Mouse (Mus musculus) neural tube, embryonic 11.5 days (tissue): ENCODE results near the gene Hmgn3. TPM values are rescaled to one million over a fixed set of nuclear protein-coding genes. Genes with fewer than 3 reads are reported as not detected.

Experiments used
- ATAC-seq: fragments of 200-750 bp; cut with Nextera tagmentation; 2 replicates; pipeline ENCODE4 v1.8.0; 2017; ENCODE audit warnings: moderate number of reproducible peaks, mild to moderate bottlenecking, moderate TSS enrichment, moderate library complexity; ENCODE audit not compliant: insufficient read depth, low FRiP score, low TSS enrichment
- DNase-seq: peaks from one replicate; pipeline ENCODE4 v3.0.0-alpha.2; 2015; ENCODE audit warnings: low spot score
- H3K27ac ChIP-seq: fragments of 300-500 bp; sonication (generic); 2 replicates; pipeline ENCODE4 v1.5.1; 2014; ENCODE audit warnings: low read depth, mild to moderate bottlenecking, low read length
- H3K27me3 ChIP-seq: fragments of 300-500 bp; sonication (generic); 2 replicates; pipeline ENCODE4 v1.6.1; 2014; ENCODE audit warnings: mild to moderate bottlenecking, low read length, mixed read lengths; ENCODE audit not compliant: control insufficient read depth, insufficient read depth
- H3K36me3 ChIP-seq: fragments of 300-500 bp; sonication (generic); 2 replicates; pipeline ENCODE4 v1.6.1; 2014; ENCODE audit warnings: mild to moderate bottlenecking, low read length, moderate library complexity, mixed read lengths; ENCODE audit not compliant: control insufficient read depth, insufficient read depth
- H3K4me1 ChIP-seq: fragments of 300-500 bp; sonication (generic); 2 replicates; pipeline ENCODE4 v1.6.1; 2014; ENCODE audit warnings: low read length, mixed read lengths; ENCODE audit not compliant: control insufficient read depth, insufficient read depth
- H3K4me2 ChIP-seq: fragments of 300-500 bp; sonication (generic); 2 replicates; pipeline ENCODE4 v1.6.1; 2014; ENCODE audit warnings: low read depth, mild to moderate bottlenecking, moderate library complexity
- H3K4me3 ChIP-seq: fragments of 300-500 bp; sonication (generic); 2 replicates; pipeline ENCODE4 v1.5.1; 2014; ENCODE audit warnings: low read depth, low read length
- H3K9ac ChIP-seq: fragments of 300-500 bp; sonication (generic); 2 replicates; pipeline ENCODE4 v1.6.1; 2014; ENCODE audit warnings: mild to moderate bottlenecking, low read length
- H3K9me3 ChIP-seq: fragments of 300-500 bp; sonication (generic); 2 replicates; pipeline ENCODE4 v1.6.1; 2016; ENCODE audit warnings: low read length; ENCODE audit not compliant: control insufficient read depth
- WGBS: fragments of 180-500 bp; shearing (Covaris S2); extraction: QIAGEN DNeasy Blood & Tissue Kit; methylation state at CpG from one replicate; pipeline ENCODE4 v1.1.7; 2014; 5-methylcytosine and 5-hydroxymethylcytosine counted together
- polyA plus RNA-seq: library from polyadenylated mRNA; unstranded; fragments of >200 nt; fragmentation: Nextera tagmentation; extraction: Ambion mirVana; gene quantifications from 2 replicates; pipeline ENCODE4 v1.2.1, GENCODE M21; 2014

Hmgn3 gene
- polyA plus RNA-seq, 1 experiment from 2014 or later = 103 TPM

DNA sequence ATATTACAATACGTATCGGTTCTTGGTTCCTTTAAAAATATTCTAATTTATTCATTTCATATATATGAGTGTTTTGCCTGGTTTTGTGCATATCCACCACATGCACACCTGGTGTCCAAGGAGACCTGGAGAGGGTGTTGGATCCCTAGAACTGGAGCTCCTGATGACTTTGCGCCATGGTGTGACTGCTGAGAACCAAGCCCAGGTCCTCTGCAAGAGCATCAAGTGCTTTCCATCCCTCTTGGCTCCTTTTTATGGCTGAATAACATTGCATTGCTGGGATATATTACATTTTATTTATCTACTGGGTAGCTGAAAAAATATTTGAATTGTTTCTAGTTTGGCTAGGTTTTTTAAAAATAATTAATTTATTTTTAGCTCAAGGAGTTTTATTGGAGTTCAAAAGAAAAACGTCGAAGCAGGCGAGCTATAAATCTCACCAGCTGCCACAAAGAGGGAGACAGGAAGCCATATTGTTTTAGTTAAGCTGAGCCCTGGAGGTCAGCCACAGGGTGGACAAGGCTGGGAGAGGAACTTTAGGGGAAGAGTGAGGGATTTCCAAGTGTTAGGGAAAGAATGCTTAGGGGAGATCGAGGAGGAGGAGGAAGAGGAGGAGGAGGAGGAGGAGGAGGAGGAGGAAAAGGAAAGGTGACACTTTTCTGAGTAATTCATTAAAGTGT is 62.6 kb downstream of the Hmgn3 start:
- Histone ChIP-seq H3K4me1 (no peaks in the 10 kb centered on the region), H3K9me3 (no peaks in the 10 kb centered on the region), H3K36me3 (no peaks in the 10 kb centered on the region), H3K4me2 (no peak overlapping the region), H3K9ac (no peak overlapping the region), H3K27ac (no peak overlapping the region), H3K27me3 (no peaks in the 10 kb centered on the region), H3K4me3 (no peak overlapping the region)
- ATAC-seq = no peak
- 54% methylated on average over 7 of the region's 7 CpGs for WGBS
- DNase-seq = no peak

DNA sequence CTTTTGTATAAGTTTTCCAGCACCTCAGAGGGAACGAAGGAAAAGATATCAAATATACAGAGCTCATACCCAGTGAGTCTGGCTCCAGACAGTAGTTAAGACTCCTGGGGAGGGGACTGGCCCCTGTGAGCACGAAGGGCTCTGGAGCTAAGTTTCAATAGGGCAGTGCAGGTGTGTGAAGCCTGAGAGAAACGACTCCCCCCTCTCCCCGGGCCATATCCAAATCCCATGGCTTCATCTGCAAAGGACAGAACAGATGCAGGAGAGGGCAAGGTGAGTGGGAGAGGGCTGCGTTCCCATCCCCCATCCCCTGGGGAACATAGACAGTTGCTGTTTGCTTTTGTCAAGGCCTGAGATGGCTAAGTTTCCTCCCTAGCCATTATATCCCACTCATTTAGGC is 63.4 kb downstream of the Hmgn3 start:
- Histone ChIP-seq H3K27me3 (no peaks in the 10 kb centered on the region), H3K4me2 (no peak overlapping the region), H3K4me1 (no peaks in the 10 kb centered on the region), H3K4me3 (no peak overlapping the region), H3K36me3 (no peaks in the 10 kb centered on the region), H3K27ac (no peak overlapping the region), H3K9ac (no peak overlapping the region), H3K9me3 (no peaks in the 10 kb centered on the region)
- no peak for ATAC-seq
- 67% methylated on average over 5 of the region's 5 CpGs for WGBS
- DNase-seq = no peak

DNA sequence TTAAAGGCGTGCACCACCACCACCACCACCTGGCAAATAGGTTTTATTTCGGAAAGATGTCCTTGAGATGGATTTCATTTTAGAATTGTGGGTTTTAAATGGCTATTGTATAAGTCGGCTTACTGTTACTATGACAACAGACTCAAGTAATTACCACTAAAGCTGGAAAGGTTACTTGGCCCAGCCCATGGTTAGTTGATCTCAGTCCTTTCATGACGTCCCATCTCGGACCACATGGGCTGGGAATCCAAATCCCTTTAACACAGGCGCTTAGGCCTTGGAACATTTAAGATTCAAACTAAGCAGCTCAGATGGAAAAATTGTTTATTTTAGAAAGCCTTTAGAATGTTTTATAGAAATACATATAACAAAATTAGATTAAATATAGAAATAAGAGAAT is 64.2 kb downstream of the Hmgn3 start:
- no peaks in the 10 kb centered on the region for H3K27me3 ChIP-seq
- 86% methylated on average over 6 of the region's 6 CpGs for WGBS
- no peak overlapping the region for H3K4me3 ChIP-seq
- H3K27ac ChIP-seq = no peak overlapping the region
- DNase-seq (no peak), ATAC-seq (no peak)
- H3K36me3 ChIP-seq = no peaks in the 10 kb centered on the region
- no peak overlapping the region for H3K9ac ChIP-seq
- H3K9me3 ChIP-seq = no peaks in the 10 kb centered on the region
- no peaks in the 10 kb centered on the region for H3K4me1 ChIP-seq
- H3K4me2 ChIP-seq = no peak overlapping the region

DNA sequence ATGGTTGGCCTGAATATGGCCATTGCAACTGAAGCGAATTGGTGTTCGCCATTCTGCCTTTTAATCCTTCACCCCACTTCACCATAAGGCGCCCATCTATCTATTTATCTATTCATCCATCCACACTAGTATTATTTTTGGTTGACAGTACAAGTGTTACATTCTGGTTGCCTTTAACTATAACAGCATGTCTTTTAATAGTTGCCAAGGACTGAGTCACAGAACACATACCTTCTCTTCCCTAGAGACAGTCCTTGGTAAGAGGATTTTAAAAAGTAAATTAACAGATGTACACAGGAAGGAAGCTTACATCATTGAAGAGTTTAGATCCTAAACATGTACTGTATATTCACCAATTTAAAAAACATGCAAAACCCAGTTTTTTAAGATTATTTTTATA is 66.8 kb downstream of the Hmgn3 start:
- H3K4me3 ChIP-seq = no peak overlapping the region
- no peak overlapping the region for H3K9ac ChIP-seq
- 90% methylated on average over 3 of the region's 3 CpGs for WGBS
- ATAC-seq = no peak
- no peaks in the 10 kb centered on the region for H3K4me1 ChIP-seq
- H3K4me2 ChIP-seq = no peak overlapping the region
- H3K27me3 ChIP-seq = no peaks in the 10 kb centered on the region
- H3K36me3 ChIP-seq = no peaks in the 10 kb centered on the region
- H3K27ac ChIP-seq = no peak overlapping the region
- H3K9me3 ChIP-seq = no peaks in the 10 kb centered on the region
- no peak for DNase-seq

DNA sequence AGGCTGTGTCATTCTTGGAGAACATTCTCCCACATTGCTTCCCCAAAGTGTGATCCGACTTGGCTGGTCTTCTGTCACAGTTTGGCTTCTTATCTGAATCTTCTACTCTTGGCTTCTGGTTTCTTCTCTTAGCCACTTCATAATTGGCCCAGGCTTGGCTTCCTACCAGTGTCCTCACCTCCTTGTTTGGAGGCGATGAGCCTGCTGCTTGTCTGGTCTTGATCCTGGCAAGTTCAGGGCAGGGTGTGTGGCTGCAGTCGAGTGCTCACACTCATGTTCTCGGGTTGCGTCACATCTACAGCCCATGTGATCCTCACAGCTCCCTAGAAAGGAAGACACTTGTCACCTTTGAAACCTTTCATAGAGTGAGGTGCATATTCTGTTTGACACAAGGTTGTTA is 78.2 kb downstream of the Hmgn3 start:
- ATAC-seq = no peak
- no peak overlapping the region for H3K4me3 ChIP-seq
- no peak overlapping the region for H3K4me2 ChIP-seq
- no peak for DNase-seq
- H3K9me3 ChIP-seq = no peaks in the 10 kb centered on the region
- H3K9ac ChIP-seq = no peak overlapping the region
- H3K27ac ChIP-seq = no peak overlapping the region
- no peaks in the 10 kb centered on the region for H3K4me1 ChIP-seq
- H3K36me3 ChIP-seq = no peaks in the 10 kb centered on the region
- no peaks in the 10 kb centered on the region for H3K27me3 ChIP-seq
- 83% methylated on average over 5 of the region's 5 CpGs for WGBS

DNA sequence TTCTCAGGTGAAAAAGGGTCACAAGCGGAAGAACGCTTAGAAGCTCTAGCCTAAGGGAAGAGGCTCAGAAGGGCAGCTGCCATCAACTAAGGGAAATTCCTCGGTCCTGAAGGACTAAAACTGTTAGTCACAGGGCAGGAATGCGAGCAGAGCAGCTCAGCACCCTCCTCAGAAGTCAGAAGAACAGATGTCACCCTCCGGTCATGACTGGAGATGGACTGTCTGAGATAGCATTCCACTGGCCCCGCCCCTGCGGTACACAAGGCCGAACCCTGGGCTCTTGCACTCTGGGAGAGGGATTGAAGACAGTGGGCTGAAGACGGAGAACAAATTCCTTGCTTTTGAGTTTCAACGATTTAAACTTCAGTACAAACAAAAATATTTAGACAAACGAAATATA is 85.2 kb downstream of the Hmgn3 start:
- ATAC-seq (no peak), DNase-seq (no peak)
- no peaks in the 10 kb centered on the region for H3K27me3 ChIP-seq
- H3K9me3 ChIP-seq = no peaks in the 10 kb centered on the region
- no peak overlapping the region for H3K27ac ChIP-seq
- H3K9ac ChIP-seq = no peak overlapping the region
- 70% methylated on average over 11 of the region's 11 CpGs for WGBS
- H3K4me3 ChIP-seq = no peak overlapping the region
- no peak overlapping the region for H3K4me2 ChIP-seq
- H3K36me3 ChIP-seq = no peaks in the 10 kb centered on the region
- no peaks in the 10 kb centered on the region for H3K4me1 ChIP-seq

Other genes starting within 250 kb of the Hmgn3 start
- gene Phip, start 171.2 kb downstream of the Hmgn3 start, polyA plus RNA-seq = 124 TPM in 2 replicates